Mouse (Mus musculus) heart, embryonic 13.5 days (tissue): Measurements from ENCODE around the gene Dtx4. TPM values are rescaled to one million over a fixed set of nuclear protein-coding genes. Genes with fewer than 3 reads are reported as not detected.

ENCODE experiments used
- ATAC-seq: fragments of 200-750 bp; cut with Nextera tagmentation; 2 replicates; pipeline ENCODE4 v1.8.0; 2017; ENCODE audit warnings: moderate TSS enrichment; ENCODE audit not compliant: insufficient number of reproducible peaks, low FRiP score, low TSS enrichment; ENCODE audit errors: extremely low read depth
- H3K27ac ChIP-seq: fragments of 300-500 bp; sonication (generic); replicated peaks from 2 replicates; pipeline ENCODE4 v1.5.1; 2015; ENCODE audit warnings: moderate library complexity, mild to moderate bottlenecking, inconsistent platforms
- H3K27me3 ChIP-seq: fragments of 300-500 bp; sonication (generic); replicated peaks from 2 replicates; pipeline ENCODE4 v1.6.1; 2015; ENCODE audit warnings: mild to moderate bottlenecking, inconsistent platforms
- H3K36me3 ChIP-seq: fragments of 300-500 bp; sonication (generic); 2 replicates; pipeline ENCODE4 v1.6.1; 2015; ENCODE audit warnings: mild to moderate bottlenecking, inconsistent platforms
- H3K4me1 ChIP-seq: fragments of 300-500 bp; sonication (generic); 2 replicates; pipeline ENCODE4 v1.6.1; 2015; ENCODE audit warnings: inconsistent platforms
- H3K4me2 ChIP-seq: fragments of 300-500 bp; sonication (generic); 2 replicates; pipeline ENCODE4 v1.6.1; 2015; ENCODE audit warnings: inconsistent platforms, mild to moderate bottlenecking, moderate library complexity
- H3K4me3 ChIP-seq: fragments of 300-500 bp; sonication (generic); 2 replicates; pipeline ENCODE4 v1.5.1; 2015; ENCODE audit warnings: moderate library complexity, mild to moderate bottlenecking, inconsistent platforms
- H3K9ac ChIP-seq: fragments of 300-500 bp; sonication (generic); 2 replicates; pipeline ENCODE4 v1.6.1; 2015; ENCODE audit warnings: inconsistent platforms, mild to moderate bottlenecking, moderate library complexity
- H3K9me3 ChIP-seq: fragments of 300-500 bp; sonication (generic); 2 replicates; pipeline ENCODE4 v1.6.1; 2016; ENCODE audit warnings: inconsistent platforms
- WGBS: fragments of 180-500 bp; shearing (Covaris S2); methylation state at CpG from one replicate; pipeline ENCODE4 v1.1.7; 2015; ENCODE audit warnings: mixed read lengths; 5-methylcytosine and 5-hydroxymethylcytosine counted together
- polyA plus RNA-seq: library from polyadenylated mRNA; unstranded; fragments of >200 nt; fragmentation: Nextera tagmentation; extraction: Ambion mirVana; gene quantifications from 2 replicates; pipeline ENCODE4 v1.2.1, GENCODE M21; 2015

The Dtx4 gene
- polyA plus RNA-seq, 1 experiment from 2014 or later, result 1.9 TPM

DNA sequence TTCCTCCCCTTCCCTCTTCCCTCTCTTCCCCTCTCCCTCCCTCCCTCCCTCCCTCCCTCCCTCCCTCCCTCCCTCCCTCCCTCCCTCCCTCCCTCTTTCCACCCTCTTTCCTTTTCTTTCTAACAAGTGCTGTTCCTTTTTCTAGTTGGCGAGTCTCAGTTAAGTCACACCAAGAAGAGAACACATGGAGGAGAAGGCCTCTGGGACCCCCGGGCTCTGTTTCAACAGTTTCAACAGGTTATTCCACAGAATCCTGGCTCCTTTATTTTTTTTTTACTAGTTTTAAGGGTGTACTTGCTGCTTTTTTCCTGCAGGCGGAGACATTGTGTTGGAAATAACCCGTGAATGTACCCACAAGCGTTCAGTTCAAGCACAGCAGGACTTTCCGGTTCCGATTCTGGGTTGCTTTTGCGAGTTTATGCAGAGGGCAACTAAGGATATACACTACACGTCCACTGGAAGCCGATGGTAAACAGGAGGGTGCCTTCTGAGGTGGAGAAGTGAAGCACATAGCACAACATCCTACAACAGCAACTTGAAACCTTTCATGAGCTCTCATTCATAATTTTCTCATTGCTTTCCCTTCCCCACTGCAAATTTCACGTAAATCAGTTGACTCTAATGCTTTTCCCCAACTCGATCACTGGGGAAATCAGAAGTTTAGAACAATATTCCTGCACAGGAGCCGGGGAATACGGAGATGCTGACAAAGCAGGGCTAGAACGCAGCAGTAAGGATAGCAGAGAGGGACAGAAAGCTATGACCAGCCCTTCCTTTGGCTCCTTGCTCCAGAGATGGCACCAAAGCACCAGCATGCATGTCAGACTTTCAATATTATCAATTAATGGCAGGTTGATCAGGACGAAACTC is 16.7 kb upstream of the Dtx4 start:
- no peaks in the 10 kb centered on the region for H3K4me1 ChIP-seq
- WGBS, result 3% methylated on average over 15 of the region's 16 CpGs
- H3K9me3 ChIP-seq, result no peaks in the 10 kb centered on the region
- H3K9ac ChIP-seq, result peak overlapping the region; percentile 82
- no peaks in the 10 kb centered on the region for H3K36me3 ChIP-seq
- 0 out of 2 replicates have a peak, but pooled peaks cover 5% of the 10 kb centered on the region for H3K27me3 ChIP-seq
- peak overlapping the region; percentile 55 for H3K4me3 ChIP-seq
- no peak overlapping the region for H3K27ac ChIP-seq
- no peak; the same call in 1 of the 2 replicates for ATAC-seq
- H3K4me2 ChIP-seq, result peak overlapping the region; percentile 76

DNA sequence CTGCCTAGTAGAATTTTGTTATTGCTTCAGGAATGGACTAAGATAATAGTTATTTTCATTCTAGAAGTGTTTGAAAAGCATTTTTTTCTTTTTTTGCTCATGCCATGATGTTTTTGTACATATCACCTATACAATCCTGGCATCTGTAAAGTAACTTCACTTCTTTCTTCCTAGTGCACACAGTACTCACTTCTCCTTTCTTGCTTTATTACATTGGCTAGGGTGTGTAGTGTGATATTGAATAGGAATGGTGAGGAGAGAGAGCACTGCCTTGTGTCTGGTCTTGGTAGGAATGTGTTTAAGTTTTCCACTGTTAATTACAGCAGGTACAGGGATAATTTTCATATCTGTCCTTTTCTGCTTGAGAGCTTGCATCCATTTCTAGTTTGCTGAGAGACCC is 13.4 kb upstream of the Dtx4 start:
- Histone ChIP-seq H3K9ac (no peak overlapping the region), H3K27ac (no peak overlapping the region), H3K36me3 (no peaks in the 10 kb centered on the region), H3K9me3 (no peaks in the 10 kb centered on the region), H3K27me3 (0 out of 2 replicates have a peak, but pooled peaks cover 5% of the 10 kb centered on the region), H3K4me3 (no peak overlapping the region), H3K4me1 (no peaks in the 10 kb centered on the region), H3K4me2 (no peak overlapping the region)
- no peak for ATAC-seq

DNA sequence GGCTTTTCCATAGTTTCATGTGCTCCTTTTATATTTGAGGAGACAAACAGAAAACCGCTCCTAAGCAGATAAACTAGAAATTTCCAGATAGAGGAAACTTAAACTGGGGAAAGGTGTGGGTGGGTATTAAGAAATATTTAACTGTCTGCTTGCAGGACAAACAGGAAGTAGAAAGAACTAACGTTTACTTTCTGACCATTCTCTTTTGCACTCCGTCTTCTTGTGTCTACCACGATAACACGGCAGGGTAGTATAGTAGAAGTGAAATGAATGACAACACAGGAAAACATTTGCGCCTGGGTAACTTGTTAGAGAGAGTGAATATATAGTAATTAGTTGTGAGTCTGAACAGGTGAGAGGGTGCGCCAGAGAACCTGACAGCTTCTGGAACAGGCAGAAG is 1.5 kb upstream of the Dtx4 start:
- Histone ChIP-seq H3K36me3 (no peaks in the 10 kb centered on the region), H3K27me3 (peaks cover 32% of the 10 kb centered on the region), H3K9ac (no peak overlapping the region), H3K9me3 (no peaks in the 10 kb centered on the region), H3K4me1 (peaks cover 11% of the 10 kb centered on the region), H3K27ac (no peak overlapping the region), H3K4me3 (no peak overlapping the region), H3K4me2 (no peak overlapping the region)
- WGBS, result 77% methylated on average over 7 of the region's 7 CpGs
- no peak for ATAC-seq

DNA sequence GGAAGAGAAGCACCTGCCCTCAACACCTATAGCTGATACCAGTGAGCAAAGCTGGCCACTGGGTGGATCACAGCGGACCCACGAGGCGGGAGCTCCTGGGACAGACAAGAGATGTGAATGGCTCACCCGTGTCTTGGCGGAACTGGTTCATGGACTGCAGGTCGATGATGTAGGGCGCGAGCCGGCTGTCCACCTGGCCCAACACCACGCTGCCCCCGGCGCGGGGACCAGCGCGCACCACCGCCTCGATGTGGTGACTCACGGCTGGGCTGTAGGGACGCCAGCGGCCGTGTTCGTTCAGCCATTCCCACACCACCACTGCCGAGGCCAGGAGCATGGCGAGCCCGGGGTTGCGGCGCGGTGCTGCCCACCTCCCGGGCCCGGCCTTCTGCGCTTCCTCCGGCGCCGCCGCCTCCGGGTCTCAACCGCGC is 358 bp downstream of the Dtx4 start:
- Histone ChIP-seq H3K9me3 (no peaks in the 10 kb centered on the region), H3K27me3 (peaks cover 36% of the 10 kb centered on the region), H3K27ac (peak overlapping the region; percentile 63), H3K4me1 (peaks cover 11% of the 10 kb centered on the region), H3K4me3 (peak overlapping the region; percentile 74), H3K9ac (peak overlapping the region; percentile 90), H3K4me2 (peak overlapping the region; percentile 99), H3K36me3 (no peaks in the 10 kb centered on the region)
- 1% methylated on average over 38 of the region's 38 CpGs for WGBS
- ATAC-seq, result peak; percentile 55; the same call in 1 of the 2 replicates

DNA sequence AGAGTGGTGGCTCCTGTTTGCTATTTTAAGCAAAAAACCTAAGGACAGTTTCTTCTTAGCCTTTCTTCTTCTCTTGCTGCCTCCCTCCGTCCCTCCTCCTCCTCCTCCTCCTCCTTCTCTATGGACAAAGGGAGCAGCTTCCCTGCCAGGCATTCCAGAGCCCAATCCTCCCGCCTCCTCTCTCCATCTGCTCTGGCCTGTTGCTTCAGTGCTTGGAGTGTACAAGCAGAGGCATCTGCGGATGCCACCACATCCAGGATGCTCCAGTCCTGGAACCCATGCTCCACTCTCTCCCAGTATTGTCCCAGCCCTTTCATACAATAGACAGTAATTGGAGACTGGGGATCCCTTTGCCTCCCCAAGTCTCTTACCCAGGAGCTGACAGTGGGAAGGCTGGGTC is 1.1 kb downstream of the Dtx4 start:
- H3K9ac ChIP-seq, result no peak overlapping the region
- H3K27me3 ChIP-seq, result peaks cover 36% of the 10 kb centered on the region
- WGBS, result 18% methylated on average over 3 of the region's 3 CpGs
- H3K27ac ChIP-seq, result no peak overlapping the region
- H3K9me3 ChIP-seq, result no peaks in the 10 kb centered on the region
- ATAC-seq, result no peak
- no peaks in the 10 kb centered on the region for H3K36me3 ChIP-seq
- peak overlapping the region; percentile 99 for H3K4me2 ChIP-seq
- H3K4me1 ChIP-seq, result peaks cover 11% of the 10 kb centered on the region
- H3K4me3 ChIP-seq, result peak overlapping the region; percentile 74

DNA sequence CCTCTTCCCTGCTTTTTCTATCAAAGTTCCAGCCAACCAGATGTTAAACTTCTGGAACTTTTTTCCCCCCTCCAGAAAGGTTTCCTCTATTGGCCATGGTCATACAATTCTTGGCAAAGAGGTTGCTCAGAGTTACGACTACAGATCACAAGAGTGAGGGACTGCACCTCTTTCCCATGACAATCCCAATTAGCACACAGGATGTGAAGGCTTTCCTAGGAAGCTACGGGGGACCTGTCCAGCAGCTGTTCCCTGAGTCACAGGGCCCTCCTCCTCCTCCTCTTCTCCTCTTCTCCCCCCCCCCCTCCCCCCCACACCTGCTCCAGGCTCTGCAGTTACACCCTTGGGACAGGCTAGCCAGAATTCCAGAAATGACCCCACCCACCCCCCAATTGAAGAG is 1.8 kb downstream of the Dtx4 start:
- ATAC-seq, result no peak
- Histone ChIP-seq H3K36me3 (no peaks in the 10 kb centered on the region), H3K4me2 (peak overlapping the region; percentile 99), H3K4me3 (peak overlapping the region; percentile 74; the same call in 1 of the 2 replicates), H3K9ac (no peak overlapping the region), H3K27me3 (peaks cover 36% of the 10 kb centered on the region), H3K27ac (no peak overlapping the region), H3K4me1 (peaks cover 11% of the 10 kb centered on the region), H3K9me3 (no peaks in the 10 kb centered on the region)
- WGBS, result 22% methylated on average over 2 of the region's 2 CpGs

DNA sequence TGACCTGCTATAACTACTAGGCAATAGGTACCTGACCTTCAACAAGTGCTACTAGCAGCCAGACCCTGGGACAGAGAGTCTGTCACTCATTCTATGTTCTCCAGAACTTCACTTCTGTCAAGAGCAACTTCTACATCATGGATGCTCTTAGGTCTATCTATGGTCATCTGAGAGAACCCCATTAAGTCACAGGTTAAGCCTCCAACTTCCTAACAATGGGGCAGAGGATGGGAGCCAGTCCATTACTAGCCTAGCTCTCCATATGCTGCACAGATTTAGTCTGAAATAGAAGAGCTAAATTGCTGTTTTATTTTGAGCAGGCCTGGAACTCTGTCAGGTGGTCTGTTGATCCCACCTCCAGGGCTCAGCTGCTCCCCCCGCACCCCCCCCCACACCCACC is 2.3 kb downstream of the Dtx4 start:
- H3K4me1 ChIP-seq, result peaks cover 11% of the 10 kb centered on the region
- no peak overlapping the region for H3K4me2 ChIP-seq
- WGBS, result 80% methylated on average over 1 of the region's 1 CpGs
- ATAC-seq, result no peak
- H3K9ac ChIP-seq, result no peak overlapping the region
- H3K27ac ChIP-seq, result no peak overlapping the region
- H3K27me3 ChIP-seq, result peaks cover 36% of the 10 kb centered on the region
- no peaks in the 10 kb centered on the region for H3K9me3 ChIP-seq
- H3K36me3 ChIP-seq, result no peaks in the 10 kb centered on the region
- no peak overlapping the region for H3K4me3 ChIP-seq

DNA sequence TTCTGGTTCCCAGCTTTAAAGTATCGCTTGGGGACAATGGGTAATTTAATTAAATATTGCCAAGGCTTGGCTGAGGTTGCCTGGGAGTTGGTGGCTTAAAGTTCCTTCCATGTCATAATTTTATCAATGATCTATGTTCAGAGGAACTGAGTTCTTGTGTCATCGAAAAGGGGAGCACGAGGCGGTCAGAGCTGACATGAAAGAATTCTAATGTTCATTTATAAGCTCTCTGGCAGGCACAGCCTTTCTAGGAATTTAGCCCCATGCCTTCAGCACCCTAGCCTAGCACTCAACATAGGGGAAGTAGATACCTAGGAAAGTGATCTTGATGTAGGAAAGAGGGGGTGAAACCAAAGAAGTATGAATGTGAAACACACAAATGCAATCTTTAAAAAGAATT is 2.9 kb downstream of the Dtx4 start:
- Histone ChIP-seq H3K36me3 (no peaks in the 10 kb centered on the region), H3K4me1 (peaks cover 11% of the 10 kb centered on the region), H3K27ac (no peak overlapping the region), H3K4me3 (no peak overlapping the region), H3K9ac (no peak overlapping the region), H3K9me3 (no peaks in the 10 kb centered on the region), H3K4me2 (no peak overlapping the region), H3K27me3 (peaks cover 36% of the 10 kb centered on the region)
- no peak for ATAC-seq
- WGBS, result 79% methylated on average over 4 of the region's 4 CpGs

DNA sequence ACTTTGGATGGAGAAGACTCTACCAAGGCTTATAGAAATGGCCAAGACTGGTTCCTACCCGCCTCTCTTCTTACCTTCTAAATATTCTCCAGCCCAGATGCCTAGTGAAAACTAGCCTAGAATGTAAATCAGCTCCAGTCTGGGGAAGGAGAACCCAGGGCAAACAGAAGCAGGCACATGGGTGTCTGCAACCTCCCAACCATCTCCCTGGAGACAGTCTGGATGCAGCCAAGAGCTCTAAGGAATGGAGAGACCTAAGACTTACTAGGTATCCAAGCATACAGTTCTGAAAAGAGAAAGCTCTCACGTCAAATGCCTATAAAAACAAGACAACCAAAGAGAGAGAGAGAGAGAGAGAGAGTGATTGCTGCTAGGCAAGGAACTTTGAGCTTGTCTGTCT is 3.3 kb downstream of the Dtx4 start:
- Histone ChIP-seq H3K27ac (no peak overlapping the region), H3K36me3 (no peaks in the 10 kb centered on the region), H3K4me2 (no peak overlapping the region), H3K4me1 (peaks cover 11% of the 10 kb centered on the region), H3K9ac (no peak overlapping the region), H3K9me3 (no peaks in the 10 kb centered on the region), H3K27me3 (peaks cover 36% of the 10 kb centered on the region), H3K4me3 (no peak overlapping the region)
- ATAC-seq, result no peak
- WGBS, result 63% methylated on average over 2 of the region's 2 CpGs

DNA sequence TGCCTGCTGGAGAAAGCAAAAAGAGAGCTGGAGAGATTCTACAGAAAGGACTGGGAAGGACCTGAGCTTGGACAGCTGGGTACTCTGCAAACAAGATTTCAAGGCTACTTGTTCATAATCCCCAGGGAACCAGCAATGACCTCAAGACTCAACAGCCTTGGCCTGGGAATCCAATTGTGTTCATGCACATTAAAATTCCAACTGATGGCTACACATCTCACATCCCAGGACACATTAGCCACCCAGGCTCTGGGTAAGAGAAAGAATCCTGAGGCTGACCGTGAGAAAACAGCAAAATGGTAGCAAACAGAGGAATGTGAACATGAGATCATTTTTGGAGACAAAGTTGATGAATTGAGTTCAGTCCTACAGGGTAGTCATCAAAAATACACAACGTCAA is 5.0 kb downstream of the Dtx4 start:
- Histone ChIP-seq H3K4me1 (peaks cover 11% of the 10 kb centered on the region), H3K27me3 (peaks cover 36% of the 10 kb centered on the region), H3K4me2 (no peak overlapping the region), H3K27ac (no peak overlapping the region), H3K36me3 (peaks cover 7% of the 10 kb centered on the region; the same call in 1 of the 2 replicates), H3K4me3 (no peak overlapping the region), H3K9ac (no peak overlapping the region), H3K9me3 (no peaks in the 10 kb centered on the region)
- WGBS, result 63% methylated on average over 2 of the region's 2 CpGs
- ATAC-seq, result no peak

DNA sequence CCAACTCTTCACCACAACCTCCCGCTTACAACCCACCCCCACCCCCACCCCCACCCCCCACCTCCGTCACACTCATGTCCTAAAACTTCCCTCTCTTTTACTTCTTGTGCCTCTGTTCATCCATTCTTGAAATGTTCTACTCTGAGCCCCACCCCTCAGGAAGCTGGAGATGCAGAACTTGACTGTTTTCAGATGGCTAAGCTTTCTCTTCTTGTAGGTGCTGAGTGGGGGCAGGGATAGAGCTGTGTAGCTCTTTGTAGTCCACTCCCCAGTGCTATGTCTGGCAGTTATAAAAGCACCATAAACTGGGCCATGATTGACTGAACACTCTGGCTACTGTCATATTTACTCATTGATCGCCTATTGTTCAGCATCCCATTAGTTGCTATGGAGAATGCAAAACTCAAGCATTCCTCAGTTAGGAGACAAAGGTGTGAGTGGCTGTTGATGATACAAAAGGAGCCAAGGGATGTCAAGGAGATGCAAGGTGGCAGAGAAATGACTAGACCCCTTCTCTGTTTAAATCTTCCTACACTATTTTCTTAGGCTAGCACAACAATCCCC is 6.2 kb downstream of the Dtx4 start:
- no peak for ATAC-seq
- Histone ChIP-seq H3K9ac (no peak overlapping the region), H3K36me3 (peaks cover 7% of the 10 kb centered on the region; the same call in 1 of the 2 replicates), H3K4me3 (no peak overlapping the region), H3K27me3 (peaks cover 25% of the 10 kb centered on the region), H3K27ac (no peak overlapping the region), H3K4me1 (0 out of 2 replicates have a peak, but pooled peaks cover 2% of the 10 kb centered on the region), H3K9me3 (no peaks in the 10 kb centered on the region), H3K4me2 (no peak overlapping the region)
- WGBS, result 74% methylated on average over 3 of the region's 3 CpGs

DNA sequence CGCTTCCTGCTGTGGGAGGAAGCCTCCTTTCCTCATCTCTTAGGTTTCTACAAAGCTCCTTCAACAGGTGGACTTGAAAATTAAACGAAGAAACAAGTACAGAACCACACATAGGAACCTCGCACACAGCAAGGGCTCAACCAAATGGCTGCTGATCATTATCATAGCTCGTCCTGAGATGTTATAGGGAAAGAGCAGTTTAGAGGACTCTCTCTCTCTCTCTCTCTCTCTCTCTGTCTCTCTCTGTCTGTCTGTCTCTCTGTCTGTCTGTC is 7.1 kb downstream of the Dtx4 start:
- 69% methylated on average over 4 of the region's 4 CpGs for WGBS
- Histone ChIP-seq H3K27me3 (peaks cover 16% of the 10 kb centered on the region), H3K9ac (no peak overlapping the region), H3K4me3 (no peak overlapping the region), H3K9me3 (no peaks in the 10 kb centered on the region), H3K27ac (no peak overlapping the region), H3K36me3 (peaks cover 7% of the 10 kb centered on the region; the same call in 1 of the 2 replicates), H3K4me1 (no peaks in the 10 kb centered on the region), H3K4me2 (no peak overlapping the region)
- ATAC-seq, result no peak
